Mouse (Mus musculus) large intestine, adult 2 months (tissue): Measurements from ENCODE around the gene Bmp4. TPM values are rescaled to one million over a fixed set of nuclear protein-coding genes. Genes with fewer than 3 reads are reported as not detected.

Source experiments
- DNase-seq: peaks from one replicate; pipeline ENCODE4 v3.0.0-alpha.2; 2012; ENCODE audit warnings: low read depth, low spot score
- WGBS: fragments of 180-500 bp; shearing (Covaris S2); methylation state at CpG from one replicate; pipeline ENCODE4 v1.1.7; 2018; 5-methylcytosine and 5-hydroxymethylcytosine counted together
- polyA plus RNA-seq: library from polyadenylated mRNA; depleted of rRNA; stranded (reverse); fragments of >200 nt; gene quantifications from 2 replicates; pipeline ENCODE4 v1.2.3, GENCODE M21; 2012; rRNA removed

The Bmp4 gene
- 48.7 and 102 TPM in 2 replicates for polyA plus RNA-seq

DNA sequence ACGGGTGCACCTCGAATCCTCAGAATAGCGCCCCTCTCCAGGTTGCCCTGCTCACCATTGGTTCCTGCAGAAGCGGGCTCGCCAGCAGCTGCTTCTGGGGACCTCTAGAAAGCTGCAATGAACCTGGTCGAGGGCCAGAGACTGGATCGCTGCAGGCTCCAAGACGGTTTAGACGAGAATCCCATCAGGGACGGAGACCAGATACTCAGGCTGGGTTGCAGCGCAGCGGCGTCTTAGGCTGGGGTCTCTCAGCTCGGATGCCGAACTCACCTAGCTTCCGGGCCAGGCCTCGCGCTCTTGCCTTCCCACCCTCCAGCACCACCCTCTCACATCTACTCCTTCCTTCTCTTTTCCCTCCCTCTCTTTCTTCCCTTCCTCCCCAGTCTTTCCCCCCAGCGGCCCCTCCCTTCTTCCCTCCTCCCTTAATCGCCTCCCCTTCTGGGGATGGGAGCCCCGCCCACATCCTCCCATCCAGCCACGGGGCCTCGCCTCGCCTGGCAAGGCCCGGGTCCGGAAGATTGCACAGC lies at the start of gene Bmp4:
TSS of gene Bmp4 (minus strand) at position 421 of the 527 bp plus-strand sequence.
- DNase-seq = no peak
- 5% methylated on average over 26 of the region's 26 CpGs for WGBS

- WGBS = 82% methylated on average over 5 of the region's 5 CpGs
- no peak for DNase-seq
Measured at GRCm38 (mm10) chr14:46439461-46440048, 49.1 kb upstream of the Bmp4 start.

DNA sequence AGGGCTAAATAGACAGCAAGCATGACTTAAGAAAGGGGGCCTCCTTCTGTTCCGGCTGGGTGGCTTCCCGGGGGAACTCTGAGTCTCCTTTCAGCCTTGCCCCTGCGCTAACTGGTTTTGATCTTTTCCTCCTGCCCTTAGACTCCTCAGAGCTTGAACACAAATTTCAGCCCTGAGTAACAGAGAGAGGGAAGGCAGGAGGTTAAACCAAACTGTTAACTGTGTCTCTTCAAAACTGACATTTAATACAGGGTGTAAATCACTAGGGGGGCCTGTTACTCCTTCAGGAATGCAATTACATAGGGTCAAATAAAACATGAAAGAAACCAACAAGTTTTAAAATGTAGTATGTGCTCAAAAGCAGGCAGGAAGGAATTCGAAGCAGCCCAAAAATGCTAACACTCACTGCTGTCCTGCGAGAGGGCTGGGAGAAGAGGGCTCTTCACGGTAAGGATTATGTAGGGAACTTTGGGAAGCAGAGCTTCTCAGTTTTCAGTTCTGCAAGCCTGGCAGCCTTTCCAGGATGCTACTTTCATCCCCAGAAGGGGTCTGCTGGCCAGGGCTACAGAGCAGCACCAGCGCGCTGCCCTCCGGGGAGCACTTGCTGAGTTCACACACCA lies 46.1 kb upstream of the Bmp4 start:
- DNase-seq = no peak
- 23% methylated on average over 9 of the region's 9 CpGs for WGBS

- DNase-seq = no peak
- 90% methylated on average over 5 of the region's 5 CpGs for WGBS
Measured at GRCm38 (mm10) chr14:46430231-46430630, 39.8 kb upstream of the Bmp4 start.

DNA sequence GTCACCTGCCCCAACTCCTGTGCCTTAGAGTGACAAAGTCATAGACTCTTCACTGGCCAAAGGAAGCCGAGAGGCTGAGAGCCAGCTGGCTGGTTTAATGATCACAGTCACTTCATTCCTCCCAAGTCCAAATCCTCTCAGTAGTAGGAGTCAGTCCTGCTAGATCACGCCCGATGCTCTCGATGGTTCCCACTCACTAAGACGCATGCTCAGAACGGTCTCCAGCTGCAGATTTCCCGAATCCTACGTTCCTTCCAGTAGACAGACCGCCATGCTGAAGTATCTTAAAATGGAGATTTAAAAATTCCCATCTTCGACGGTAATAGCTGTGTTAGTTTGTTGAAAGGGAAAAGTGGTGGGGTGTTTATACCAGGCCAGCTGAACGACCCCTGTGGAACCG lies 36.8 kb upstream of the Bmp4 start:
- DNase-seq = no peak
- 82% methylated on average over 13 of the region's 13 CpGs for WGBS

- 74% methylated on average over 3 of the region's 3 CpGs for WGBS
- DNase-seq = no peak
Measured at GRCm38 (mm10) chr14:46421823-46422222, 31.4 kb upstream of the Bmp4 start.

- 48% methylated on average over 11 of the region's 11 CpGs for WGBS
- no peak for DNase-seq
Measured at GRCm38 (mm10) chr14:46419269-46419668, 28.8 kb upstream of the Bmp4 start.

DNA sequence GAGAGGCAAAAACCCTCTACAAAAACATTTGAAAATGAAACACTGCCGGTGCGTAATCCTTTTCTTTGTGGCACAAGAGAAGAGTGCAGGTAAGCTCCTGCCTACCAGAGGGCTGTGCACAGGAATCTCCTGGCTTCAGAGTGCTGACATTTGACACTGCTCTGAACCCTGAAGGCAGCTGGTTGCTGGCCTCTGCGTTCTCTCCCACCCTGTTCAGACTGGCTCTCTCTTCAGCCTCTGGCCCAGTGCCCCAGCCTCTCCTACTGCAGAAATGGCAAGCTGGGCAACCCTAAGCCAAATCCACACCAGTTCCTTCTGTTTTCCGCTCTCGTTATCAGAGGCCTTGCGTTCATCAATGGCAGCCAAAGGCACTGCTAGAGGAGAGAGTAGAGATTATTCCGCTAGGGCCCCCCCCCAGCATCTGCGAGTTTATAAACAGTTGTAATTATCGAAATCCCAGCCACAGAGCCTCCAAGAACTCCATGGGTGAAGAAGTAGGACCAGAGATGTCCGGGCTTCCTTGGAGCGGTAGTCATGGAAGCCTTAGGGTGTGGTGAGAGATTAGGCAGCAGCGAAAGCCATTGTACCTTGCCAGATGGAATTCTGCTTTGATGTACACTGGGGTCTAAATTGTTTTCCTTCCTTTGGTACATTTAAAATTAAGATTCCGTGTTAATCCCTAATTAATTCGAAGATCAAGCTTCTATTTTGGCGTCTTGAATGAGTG lies 28.1 kb upstream of the Bmp4 start:
- DNase-seq = no peak
- WGBS = 79% methylated on average over 15 of the region's 15 CpGs

DNA sequence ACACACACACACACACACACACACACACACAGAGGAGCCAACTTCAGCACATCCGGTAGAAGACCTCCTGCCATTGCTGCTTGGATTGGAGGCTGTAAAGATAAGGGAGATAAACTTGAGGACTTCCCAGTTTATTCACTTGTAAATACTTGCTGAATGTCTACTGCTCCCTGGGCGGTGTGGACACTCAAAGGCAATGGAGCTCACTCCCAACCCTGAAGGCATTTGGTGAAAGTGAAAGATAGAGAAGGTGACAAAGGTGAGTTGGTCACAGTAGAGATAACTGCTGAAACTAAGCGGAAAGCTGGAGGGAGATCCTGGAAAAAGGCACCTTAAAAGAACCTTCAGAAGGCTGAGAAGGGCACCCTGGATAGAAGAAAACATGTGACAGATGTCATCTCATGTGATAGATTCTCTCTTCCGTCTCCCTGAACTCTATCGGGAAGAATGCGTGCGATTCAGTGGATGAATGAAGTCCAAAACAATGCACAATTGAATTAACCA lies 22.1 kb upstream of the Bmp4 start:
- 42% methylated on average over 7 of the region's 7 CpGs for WGBS
- DNase-seq = no peak

DNA sequence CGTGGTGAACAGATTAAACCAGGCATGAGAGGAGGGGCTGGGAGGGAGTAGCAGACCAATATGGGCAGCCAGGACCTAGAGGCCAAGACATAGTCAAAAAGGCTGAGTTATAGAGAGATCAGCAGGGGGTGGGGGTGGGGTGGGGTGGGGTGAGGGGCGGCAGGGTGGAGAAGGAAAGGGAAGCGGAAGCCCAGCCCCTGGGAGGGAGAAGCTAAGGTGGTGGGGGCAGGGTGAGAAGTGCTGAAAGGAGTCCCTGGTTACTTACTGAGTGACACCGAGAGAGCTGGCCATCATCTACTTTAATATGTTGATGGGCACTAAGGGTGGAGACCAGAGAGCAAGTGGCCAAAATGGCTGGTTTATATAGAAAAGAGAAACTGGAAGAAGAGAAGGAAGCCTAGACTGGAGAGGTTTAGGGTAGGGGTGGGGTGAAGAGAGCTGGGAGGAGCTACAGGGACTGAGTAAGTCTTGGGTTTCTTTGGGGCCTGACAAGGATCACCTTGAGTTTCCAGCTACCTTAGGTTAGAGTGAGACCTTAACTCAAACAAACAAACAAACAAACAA lies 20.2 kb upstream of the Bmp4 start:
- DNase-seq = no peak
- WGBS = 72% methylated on average over 4 of the region's 4 CpGs

- whole genome bisulfite sequencing = 72% methylated on average over 10 of the region's 10 CpGs
- no peak for DNase-seq
Measured at GRCm38 (mm10) chr14:46409016-46409415, 18.5 kb upstream of the Bmp4 start.

DNA sequence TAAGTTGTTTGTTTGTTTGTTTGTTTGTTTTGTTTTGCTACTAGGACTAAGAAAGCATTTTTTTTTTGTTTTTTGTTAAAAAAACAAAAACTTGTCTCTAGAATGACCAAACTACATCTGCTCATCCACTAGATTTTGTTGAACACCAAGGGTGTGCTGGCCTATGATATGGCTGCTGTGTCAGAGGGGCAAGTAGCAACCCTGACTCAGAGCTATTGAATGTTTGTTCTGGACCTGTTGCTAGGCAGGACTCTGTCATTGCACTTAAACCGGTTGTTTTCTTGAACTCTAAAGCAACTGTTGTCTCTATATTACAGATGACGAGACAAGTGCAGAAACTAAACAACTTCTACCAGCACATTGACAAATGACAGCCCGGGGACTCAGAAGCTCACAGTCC lies 17.9 kb upstream of the Bmp4 start:
- 52% methylated on average over 3 of the region's 3 CpGs for WGBS
- no peak for DNase-seq

GRCm38 (mm10) chr14:46399925-46400324 lies 9.5 kb upstream of the Bmp4 start:
- 57% methylated on average over 2 of the region's 2 CpGs for WGBS

GRCm38 (mm10) chr14:46398091-46398695 lies 7.7 kb upstream of the Bmp4 start:
- 15% methylated on average over 27 of the region's 27 CpGs for WGBS

More at GRCm38 (mm10) chr14:46399925-46400324, 9.5 kb upstream of the Bmp4 start:
- no peak for DNase-seq

DNA sequence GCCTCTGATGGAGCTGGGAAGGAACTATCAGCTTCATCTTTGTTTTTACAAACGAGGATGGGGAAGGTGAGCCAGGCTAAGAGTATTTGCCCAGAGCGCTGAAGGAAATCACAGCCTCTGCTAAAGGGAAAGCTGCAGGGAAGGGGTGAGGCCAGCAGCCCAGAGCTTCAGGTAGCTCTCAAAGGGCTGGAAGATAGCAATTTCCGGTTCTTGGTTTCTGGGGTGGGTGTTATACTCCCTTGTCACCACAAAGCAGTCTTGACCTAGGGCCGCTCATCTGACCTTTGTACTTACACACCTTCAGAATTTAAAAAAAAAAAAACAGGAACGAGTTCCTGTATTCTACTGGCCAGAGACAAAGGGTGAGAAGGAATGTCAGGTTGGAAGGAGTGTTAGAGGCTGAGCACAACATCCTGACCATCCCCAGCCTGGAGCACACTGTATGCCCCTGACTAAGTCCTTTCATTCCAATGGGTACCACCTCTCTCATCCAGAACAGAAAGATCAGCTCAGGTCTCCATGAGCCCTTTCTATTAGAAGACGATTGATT lies 1.2 kb upstream of the Bmp4 start:
- 34% methylated on average over 6 of the region's 6 CpGs for WGBS
- no peak for DNase-seq

More at GRCm38 (mm10) chr14:46398091-46398695, 7.7 kb upstream of the Bmp4 start:
- no peak for DNase-seq

GRCm38 (mm10) chr14:46389438-46390248 lies 826 bp downstream of the Bmp4 start:
- no peak for DNase-seq
- WGBS = 9% methylated on average over 24 of the region's 24 CpGs

- WGBS = 2% methylated on average over 27 of the region's 27 CpGs
- DNase-seq = no peak
Measured at GRCm38 (mm10) chr14:46388636-46389035, 1.8 kb downstream of the Bmp4 start.

GRCm38 (mm10) chr14:46387821-46388481 lies 2.5 kb downstream of the Bmp4 start:
- DNase-seq = no peak

More at GRCm38 (mm10) chr14:46387821-46388481, 2.5 kb downstream of the Bmp4 start:
- 2% methylated on average over 41 of the region's 41 CpGs for WGBS
